In genomic region chr6:62264525-62264924, GRCm38 (mm10) we compare ENCODE assay signal across 27 mouse cellular contexts.
"Had no signal": no experiment of that assay in that cellular context is flagged by ENCODE, and none has a peak within 500 bp of the region (broad histone marks: within the 10 kb centered on the region; RNA-seq: fewer than 3 reads in every experiment).

No protein-coding gene starts in this region.

- H3K27ac ChIP-seq: embryonic facial prominence, embryonic 10.5 days; embryonic facial prominence, embryonic 12.5 days; embryonic facial prominence, embryonic 13.5 days; embryonic facial prominence, embryonic 15.5 days; forebrain, embryonic 10.5 days; forebrain, embryonic 12.5 days; forebrain, embryonic 13.5 days; forebrain, embryonic 15.5 days; gastrocnemius, adult 2 months; heart, adult 2 months had no signal

- H3K4me2 ChIP-seq: embryonic facial prominence, embryonic 12.5 days; embryonic facial prominence, embryonic 13.5 days; embryonic facial prominence, embryonic 15.5 days; forebrain, embryonic 12.5 days; forebrain, embryonic 13.5 days; forebrain, embryonic 15.5 days had no signal

- H3K27me3 ChIP-seq: embryonic facial prominence, embryonic 12.5 days; embryonic facial prominence, embryonic 13.5 days; embryonic facial prominence, embryonic 15.5 days; forebrain, embryonic 12.5 days; forebrain, embryonic 13.5 days; forebrain, embryonic 15.5 days had no signal

- H3K4me3 ChIP-seq: embryonic facial prominence, embryonic 10.5 days; embryonic facial prominence, embryonic 12.5 days; embryonic facial prominence, embryonic 13.5 days; embryonic facial prominence, embryonic 15.5 days; erythroblast, embryonic 14.5 days; forebrain, embryonic 10.5 days; forebrain, embryonic 12.5 days; forebrain, embryonic 13.5 days; forebrain, embryonic 15.5 days; gastrocnemius, adult 2 months; heart, adult 2 months had no signal

- H3K9me3 ChIP-seq: embryonic facial prominence, embryonic 10.5 days; embryonic facial prominence, embryonic 12.5 days; embryonic facial prominence, embryonic 13.5 days; embryonic facial prominence, embryonic 15.5 days; forebrain, embryonic 10.5 days; forebrain, embryonic 12.5 days; forebrain, embryonic 13.5 days; forebrain, embryonic 15.5 days had no signal

- DNase-seq: cerebellum, adult 9-10 months; cerebellum, adult 9-11 months; cerebellum, postnatal 10 days; cerebellum, postnatal 14 days; cerebellum, postnatal 25 days; cerebellum, postnatal 36 days; embryo, embryonic 11 days; forebrain, postnatal 0 days; gastrocnemius, adult 2 months; gastrocnemius, postnatal 10 days; gastrocnemius, postnatal 14 days; gastrocnemius, postnatal 25 days; gastrocnemius, postnatal 36 days; heart, adult 11 months; heart, adult 18-20 months; heart, adult 2 months had no signal

- ATAC-seq: forebrain, embryonic 13.5 days; forebrain, embryonic 14.5 days; forebrain, embryonic 15.5 days; forebrain, embryonic 16.5 days; forebrain, postnatal 0 days had no signal

- H3K36me3 ChIP-seq: embryonic facial prominence, embryonic 10.5 days; embryonic facial prominence, embryonic 12.5 days; embryonic facial prominence, embryonic 13.5 days; embryonic facial prominence, embryonic 15.5 days; forebrain, embryonic 10.5 days; forebrain, embryonic 12.5 days; forebrain, embryonic 15.5 days had no signal

- H3K4me1 ChIP-seq: embryonic facial prominence, embryonic 10.5 days; embryonic facial prominence, embryonic 12.5 days; embryonic facial prominence, embryonic 13.5 days; embryonic facial prominence, embryonic 15.5 days; forebrain, embryonic 10.5 days; forebrain, embryonic 12.5 days; forebrain, embryonic 13.5 days; forebrain, embryonic 15.5 days had no signal

- H3K9ac ChIP-seq: embryonic facial prominence, embryonic 12.5 days; embryonic facial prominence, embryonic 13.5 days; embryonic facial prominence, embryonic 15.5 days; forebrain, embryonic 12.5 days; forebrain, embryonic 13.5 days; forebrain, embryonic 15.5 days; forebrain, postnatal 0 days had no signal
